Mouse (Mus musculus): ENCODE measurements around the gene Selenbp2. TPM values are rescaled to one million over a fixed set of nuclear protein-coding genes. Genes with fewer than 3 reads are reported as not detected.
"Not testable (repeated sequence)": the region's sequence is repeated elsewhere in the genome, so short reads cannot be mapped to it uniquely, and the experiment has no call there.

The Selenbp2 gene
- polyA plus RNA-seq, 1 experiment from 2014 or later: 0.20 TPM

DNA sequence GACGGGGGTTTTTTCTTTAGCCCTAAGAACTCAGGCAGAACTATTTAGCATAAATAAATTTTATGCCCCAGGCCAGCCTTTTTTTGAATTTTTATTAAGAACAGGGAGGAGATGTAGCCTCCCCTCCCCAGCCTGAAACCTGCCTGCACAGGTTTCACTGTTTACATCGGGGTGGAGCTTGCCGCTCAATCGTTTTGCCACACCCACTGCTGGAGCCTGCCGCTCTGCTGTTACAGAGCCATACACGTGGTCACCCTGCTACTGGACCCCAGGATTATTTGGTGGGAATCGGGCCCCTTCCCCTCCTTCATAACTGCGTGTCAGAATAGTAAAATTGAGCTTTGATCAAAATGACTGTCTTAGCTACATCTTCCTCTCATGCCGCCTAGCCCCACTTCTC lies 18.3 kb upstream of the Selenbp2 start:
- 80% methylated on average over 9 of the region's 9 CpGs for WGBS
- not testable (repeated sequence) for H3K4me1 ChIP-seq (replicated peaks)

DNA sequence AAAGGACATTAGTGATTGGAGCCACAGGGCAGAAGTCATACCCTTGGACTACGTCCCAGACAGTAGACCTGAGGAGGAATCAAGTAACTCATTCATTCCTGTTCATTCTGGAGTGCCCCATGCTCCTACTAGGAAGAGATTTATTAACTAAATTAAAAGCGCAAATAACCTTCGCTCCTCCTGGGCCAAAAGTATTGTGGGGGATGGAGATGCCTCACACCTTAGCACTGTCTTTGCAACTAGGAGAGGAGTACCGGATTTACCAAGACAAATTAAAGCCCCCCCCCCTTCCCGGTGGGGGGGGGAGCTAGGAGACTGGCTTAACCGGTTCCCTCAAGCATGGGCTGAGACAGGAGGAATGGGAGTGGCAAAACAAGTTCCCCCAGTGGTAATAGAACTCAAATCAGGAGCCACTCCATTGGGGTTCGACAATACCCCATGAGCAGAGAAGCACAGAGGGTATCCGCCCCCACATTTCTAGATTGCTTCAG lies 14.0 kb upstream of the Selenbp2 start:
- Histone ChIP-seq H3K9ac (replicated peaks) (no peak overlapping the region), H3K27me3 (no peaks in the 10 kb centered on the region), H3K4me3 (replicated peaks) (no peak overlapping the region), H3K4me1 (replicated peaks) (no peaks in the 10 kb centered on the region), H3K27ac (no peak overlapping the region), H3K4me2 (no peak overlapping the region), H3K36me3 (no peaks in the 10 kb centered on the region), H3K9me3 (no peaks in the 10 kb centered on the region)
- no peak for ATAC-seq (ENCODE audit: insufficient number of reproducible peaks, insufficient read depth, low FRiP score, low TSS enrichment, low read depth)
- WGBS: 71% methylated on average over 8 of the region's 8 CpGs

More for the DNA sequence above, 18.3 kb upstream of the Selenbp2 start:
- H3K27ac ChIP-seq; H3K36me3 ChIP-seq; H3K9ac ChIP-seq (replicated peaks); H3K4me3 ChIP-seq (replicated peaks); H3K4me2 ChIP-seq; H3K9me3 ChIP-seq; ATAC-seq (ENCODE audit: insufficient number of reproducible peaks, insufficient read depth, low FRiP score, low TSS enrichment, low read depth); H3K27me3 ChIP-seq: not testable (repeated sequence)

DNA sequence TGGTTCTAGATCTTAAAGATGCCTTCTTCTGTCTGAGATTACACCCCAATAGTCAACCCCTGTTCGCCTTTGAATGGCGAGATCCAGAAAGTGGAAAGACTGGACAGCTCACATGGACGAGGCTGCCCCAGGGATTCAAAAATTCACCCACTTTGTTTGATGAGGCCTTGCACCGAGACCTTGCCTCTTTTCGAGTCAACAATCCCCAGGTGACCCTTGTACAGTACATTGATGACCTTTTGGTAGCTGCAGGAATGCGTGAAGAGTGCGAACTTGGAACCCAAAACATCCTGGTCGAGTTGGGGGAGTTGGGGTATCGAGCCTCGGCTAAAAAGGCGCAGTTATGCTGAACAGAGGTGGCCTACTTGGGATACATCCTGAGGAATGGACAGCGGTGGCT lies 13.3 kb upstream of the Selenbp2 start:
- H3K27ac ChIP-seq; H3K27me3 ChIP-seq; H3K4me2 ChIP-seq; H3K36me3 ChIP-seq; H3K9me3 ChIP-seq; H3K9ac ChIP-seq (replicated peaks); H3K4me3 ChIP-seq (replicated peaks); ATAC-seq (ENCODE audit: insufficient number of reproducible peaks, insufficient read depth, low FRiP score, low TSS enrichment, low read depth); H3K4me1 ChIP-seq (replicated peaks): not testable (repeated sequence)
- WGBS: 91% methylated on average over 12 of the region's 12 CpGs

DNA sequence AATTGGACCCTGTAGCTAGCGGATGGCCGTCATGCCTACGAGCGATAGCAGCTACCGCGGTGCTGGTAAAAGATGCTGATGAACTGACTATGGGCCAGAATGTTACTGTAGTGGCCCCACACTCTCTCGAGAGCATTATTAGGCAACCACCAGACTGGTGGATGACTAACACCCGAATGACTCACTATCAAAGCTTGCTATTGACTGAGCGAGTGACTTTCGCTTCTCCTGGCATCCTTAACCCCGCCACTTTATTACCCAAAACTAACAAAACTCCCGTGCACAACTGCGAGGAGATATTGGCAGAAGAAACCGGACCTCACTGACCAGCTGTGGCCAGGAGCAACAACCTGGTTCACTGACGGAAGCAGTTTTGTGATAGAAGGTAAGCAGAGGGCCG lies 12.6 kb upstream of the Selenbp2 start:
- WGBS: 92% methylated on average over 16 of the region's 16 CpGs

DNA sequence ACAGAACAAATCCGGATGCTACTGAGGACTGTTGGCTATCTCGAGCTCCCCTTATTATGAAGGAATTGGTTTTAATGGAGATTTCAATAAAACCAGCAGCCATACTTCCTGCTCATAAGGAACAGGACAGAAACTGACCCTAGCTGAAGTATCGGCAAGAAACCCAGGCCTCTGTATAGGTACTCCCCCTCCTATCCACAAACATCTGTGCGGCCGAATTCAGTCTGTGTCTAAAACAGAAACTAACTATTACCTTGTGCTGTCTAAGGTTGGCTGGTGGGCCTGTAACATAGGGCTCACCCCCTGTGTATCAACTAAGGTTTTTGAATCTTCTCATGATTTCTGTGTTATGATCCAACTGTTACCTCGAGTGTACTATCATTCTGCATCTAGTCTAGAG lies 9.7 kb upstream of the Selenbp2 start:
- H3K4me3 ChIP-seq (replicated peaks): no peak overlapping the region
- no peak overlapping the region for H3K4me2 ChIP-seq
- H3K4me1 ChIP-seq (replicated peaks): no peaks in the 10 kb centered on the region
- no peaks in the 10 kb centered on the region for H3K36me3 ChIP-seq
- no peak overlapping the region for H3K27ac ChIP-seq
- H3K9ac ChIP-seq (replicated peaks): no peak overlapping the region
- no peak for ATAC-seq (ENCODE audit: insufficient number of reproducible peaks, insufficient read depth, low FRiP score, low TSS enrichment, low read depth)
- H3K27me3 ChIP-seq: no peaks in the 10 kb centered on the region
- 78% methylated on average over 6 of the region's 6 CpGs for WGBS
- no peaks in the 10 kb centered on the region for H3K9me3 ChIP-seq

More for the DNA sequence above, 12.6 kb upstream of the Selenbp2 start:
- no peaks in the 10 kb centered on the region for H3K4me1 ChIP-seq (replicated peaks)
- no peaks in the 10 kb centered on the region for H3K27me3 ChIP-seq
- H3K9me3 ChIP-seq: no peaks in the 10 kb centered on the region
- H3K4me3 ChIP-seq (replicated peaks): no peak overlapping the region
- H3K27ac ChIP-seq: no peak overlapping the region
- ATAC-seq (ENCODE audit: insufficient number of reproducible peaks, insufficient read depth, low FRiP score, low TSS enrichment, low read depth): no peak
- no peak overlapping the region for H3K4me2 ChIP-seq
- no peaks in the 10 kb centered on the region for H3K36me3 ChIP-seq
- no peak overlapping the region for H3K9ac ChIP-seq (replicated peaks)

DNA sequence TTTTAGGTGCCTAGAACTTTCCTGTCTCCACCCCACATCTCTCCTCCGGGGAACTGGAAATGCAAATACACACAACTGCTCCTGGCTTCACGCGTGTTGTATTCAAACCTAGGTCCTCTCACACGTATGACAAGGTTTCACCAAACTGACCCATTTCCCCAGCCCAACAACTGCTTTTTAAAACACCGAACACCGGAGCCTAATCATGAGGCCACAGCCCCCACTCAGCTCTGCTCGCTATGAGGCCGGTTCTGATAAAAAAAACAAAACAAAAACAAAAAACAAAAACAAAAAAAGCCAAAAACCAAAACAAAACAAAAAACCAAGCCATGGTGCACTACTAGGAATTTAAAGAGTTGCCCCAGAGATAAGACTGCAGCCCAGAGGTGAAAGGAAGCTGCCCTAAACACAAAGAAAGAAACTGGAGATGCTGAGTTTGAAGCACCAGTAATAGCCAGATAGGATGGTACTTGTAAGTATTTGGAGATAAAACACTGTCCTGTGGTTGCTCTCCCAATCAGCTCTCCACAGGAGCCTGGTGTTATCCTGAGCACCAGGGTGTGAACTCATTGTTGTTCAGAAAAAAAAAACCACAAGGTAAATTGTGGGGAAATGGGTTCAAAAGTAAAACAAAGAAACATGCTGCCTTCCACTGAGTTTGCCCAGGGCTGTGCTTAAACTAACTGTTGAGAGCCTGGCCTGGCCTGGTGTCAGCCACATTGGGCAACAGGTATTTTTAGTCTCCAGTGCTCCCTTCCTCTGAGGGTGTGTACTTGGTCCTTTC lies 7.2 kb upstream of the Selenbp2 start:
- not testable (repeated sequence) for H3K4me1 ChIP-seq (replicated peaks); H3K9me3 ChIP-seq; H3K27ac ChIP-seq; H3K4me3 ChIP-seq (replicated peaks); H3K27me3 ChIP-seq; H3K9ac ChIP-seq (replicated peaks); H3K4me2 ChIP-seq; H3K36me3 ChIP-seq; ATAC-seq (ENCODE audit: insufficient number of reproducible peaks, insufficient read depth, low FRiP score, low TSS enrichment, low read depth)
- 89% methylated on average over 8 of the region's 8 CpGs for WGBS

DNA sequence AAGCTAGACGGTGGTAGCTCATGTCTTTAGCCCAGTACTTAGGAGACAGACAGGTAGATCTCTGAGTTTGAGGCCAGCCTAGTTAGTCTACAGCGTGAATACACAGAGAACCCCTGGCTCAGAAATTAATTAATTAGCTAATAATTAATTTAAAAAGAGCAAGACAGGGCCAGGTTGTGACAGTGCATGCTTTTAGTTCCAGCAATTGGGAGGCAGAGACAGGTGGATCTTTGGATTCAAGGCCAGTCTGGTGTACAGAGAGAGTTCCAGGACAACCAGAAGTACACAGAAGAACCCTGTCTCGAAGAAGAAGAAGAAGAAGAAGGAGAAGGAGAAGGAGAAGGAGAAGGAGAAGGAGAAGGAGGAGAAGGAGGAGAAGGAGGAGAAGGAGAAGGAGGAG lies 4.7 kb upstream of the Selenbp2 start:
- H3K4me2 ChIP-seq; H3K27me3 ChIP-seq; H3K9ac ChIP-seq (replicated peaks); H3K4me3 ChIP-seq (replicated peaks); H3K27ac ChIP-seq; H3K36me3 ChIP-seq; H3K9me3 ChIP-seq; ATAC-seq (ENCODE audit: insufficient number of reproducible peaks, insufficient read depth, low FRiP score, low TSS enrichment, low read depth): not testable (repeated sequence)
- WGBS: 74% methylated on average over 3 of the region's 3 CpGs
- H3K4me1 ChIP-seq (replicated peaks): peaks cover 13% of the 10 kb centered on the region

DNA sequence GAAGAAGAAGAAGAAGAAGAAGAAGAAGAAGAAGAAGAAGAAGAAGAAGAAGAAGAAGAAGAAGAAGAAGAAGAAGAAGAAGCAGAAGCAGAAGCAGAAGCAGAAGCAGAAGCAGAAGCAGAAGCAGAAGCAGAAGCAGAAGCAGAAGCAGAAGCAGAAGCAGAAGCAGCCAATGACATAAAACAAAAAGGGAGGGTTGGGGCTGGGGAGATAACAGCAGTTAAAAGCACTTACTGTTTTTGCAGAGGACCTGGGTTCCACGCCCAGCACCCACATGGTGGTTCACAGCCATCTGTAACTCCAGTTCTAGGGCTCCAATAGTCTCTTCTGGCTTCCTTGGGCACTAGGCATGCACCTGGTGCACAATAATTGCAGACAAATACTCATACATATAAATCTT lies 4.2 kb upstream of the Selenbp2 start:
- not testable (repeated sequence) for H3K27me3 ChIP-seq; H3K4me2 ChIP-seq; H3K9ac ChIP-seq (replicated peaks); H3K27ac ChIP-seq; H3K9me3 ChIP-seq; H3K4me3 ChIP-seq (replicated peaks); ATAC-seq (ENCODE audit: insufficient number of reproducible peaks, insufficient read depth, low FRiP score, low TSS enrichment, low read depth); H3K36me3 ChIP-seq
- H3K4me1 ChIP-seq (replicated peaks): peaks cover 15% of the 10 kb centered on the region
- WGBS: 85% methylated on average over 1 of the region's 1 CpGs

DNA sequence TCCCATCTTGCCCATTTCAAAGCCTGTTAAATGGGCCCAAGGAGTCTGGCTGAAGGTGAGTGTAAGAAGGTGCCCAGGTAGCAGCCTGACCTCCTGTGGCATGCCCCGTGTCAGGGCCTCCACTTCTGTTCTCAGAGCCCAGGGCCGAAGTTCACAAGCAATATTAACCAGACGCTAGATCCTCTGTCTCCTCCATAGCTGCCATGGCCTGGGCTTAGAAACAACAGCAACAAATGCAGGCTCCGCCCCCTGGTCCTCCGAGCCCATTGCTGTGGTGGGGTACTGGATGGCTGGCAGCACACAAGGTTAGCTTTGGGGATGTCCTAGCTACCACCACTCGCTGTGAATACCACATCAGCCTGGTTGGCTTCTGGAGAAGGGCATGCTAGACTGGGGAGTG lies 3.2 kb upstream of the Selenbp2 start:
- peaks cover 15% of the 10 kb centered on the region for H3K4me1 ChIP-seq (replicated peaks)
- not testable (repeated sequence) for H3K4me3 ChIP-seq (replicated peaks); H3K27me3 ChIP-seq; ATAC-seq (ENCODE audit: insufficient number of reproducible peaks, insufficient read depth, low FRiP score, low TSS enrichment, low read depth); H3K9ac ChIP-seq (replicated peaks); H3K4me2 ChIP-seq; H3K27ac ChIP-seq; H3K9me3 ChIP-seq; H3K36me3 ChIP-seq
- WGBS: 56% methylated on average over 6 of the region's 6 CpGs

DNA sequence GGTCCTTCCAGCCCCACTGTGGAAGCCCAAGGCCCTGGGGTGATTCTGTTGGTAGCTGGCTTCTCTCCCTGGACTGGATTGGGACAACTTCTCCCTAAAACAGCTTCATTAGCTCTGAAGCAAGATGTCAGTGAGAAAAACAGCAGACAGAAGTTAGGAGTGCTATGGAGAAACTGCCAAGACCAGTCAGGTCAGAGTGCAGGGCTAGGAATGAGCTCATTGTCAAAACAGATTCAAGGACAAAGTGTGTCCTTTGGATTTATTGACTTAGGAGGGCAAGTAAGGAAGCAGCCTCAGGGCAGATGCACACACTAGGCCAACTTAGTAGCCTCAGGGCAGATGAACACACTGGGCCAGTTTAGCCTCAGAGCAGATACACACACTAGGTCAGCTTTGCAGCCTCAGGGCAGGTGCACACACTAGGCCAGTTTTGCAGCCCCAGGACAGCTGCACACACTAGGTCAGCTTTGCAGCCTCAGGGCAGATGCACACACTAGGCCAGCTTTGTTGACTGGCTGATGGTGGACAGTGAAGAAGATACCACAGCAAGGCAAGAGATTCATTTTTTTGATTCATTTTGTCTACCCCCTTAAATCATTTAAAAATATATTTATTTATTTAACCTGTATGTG lies 2.6 kb upstream of the Selenbp2 start:
- Histone ChIP-seq H3K9me3 (no peaks in the 10 kb centered on the region), H3K27ac (no peak overlapping the region), H3K4me3 (replicated peaks) (no peak overlapping the region), H3K9ac (replicated peaks) (no peak overlapping the region), H3K4me1 (replicated peaks) (peaks cover 15% of the 10 kb centered on the region), H3K27me3 (no peaks in the 10 kb centered on the region), H3K36me3 (no peaks in the 10 kb centered on the region), H3K4me2 (no peak overlapping the region)
- no peak for ATAC-seq (ENCODE audit: insufficient number of reproducible peaks, insufficient read depth, low FRiP score, low TSS enrichment, low read depth)

DNA sequence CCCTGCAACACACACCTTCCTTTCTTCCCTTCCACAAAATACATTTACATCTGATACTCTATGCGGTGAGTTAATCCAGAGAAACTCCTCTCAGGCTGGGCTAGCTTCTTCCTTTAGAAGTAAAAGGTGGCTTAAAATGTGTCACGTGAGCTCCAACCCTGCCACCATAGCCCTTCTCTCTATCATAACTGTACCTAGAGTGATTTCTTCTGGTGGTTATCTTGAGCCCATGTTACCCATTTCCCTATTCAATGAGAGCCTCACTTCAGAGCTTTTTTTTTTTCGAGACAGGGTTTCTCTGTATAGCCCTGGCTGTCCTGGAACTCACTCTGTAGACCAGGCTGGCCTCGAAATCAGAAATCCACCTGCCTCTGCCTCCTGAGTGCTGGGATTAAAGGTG lies 1.7 kb upstream of the Selenbp2 start:
- H3K9ac ChIP-seq (replicated peaks); H3K4me2 ChIP-seq; ATAC-seq (ENCODE audit: insufficient number of reproducible peaks, insufficient read depth, low FRiP score, low TSS enrichment, low read depth); H3K27ac ChIP-seq; H3K9me3 ChIP-seq; H3K27me3 ChIP-seq; H3K4me3 ChIP-seq (replicated peaks); H3K36me3 ChIP-seq: not testable (repeated sequence)
- H3K4me1 ChIP-seq (replicated peaks): peaks cover 15% of the 10 kb centered on the region
- 83% methylated on average over 4 of the region's 4 CpGs for WGBS

DNA sequence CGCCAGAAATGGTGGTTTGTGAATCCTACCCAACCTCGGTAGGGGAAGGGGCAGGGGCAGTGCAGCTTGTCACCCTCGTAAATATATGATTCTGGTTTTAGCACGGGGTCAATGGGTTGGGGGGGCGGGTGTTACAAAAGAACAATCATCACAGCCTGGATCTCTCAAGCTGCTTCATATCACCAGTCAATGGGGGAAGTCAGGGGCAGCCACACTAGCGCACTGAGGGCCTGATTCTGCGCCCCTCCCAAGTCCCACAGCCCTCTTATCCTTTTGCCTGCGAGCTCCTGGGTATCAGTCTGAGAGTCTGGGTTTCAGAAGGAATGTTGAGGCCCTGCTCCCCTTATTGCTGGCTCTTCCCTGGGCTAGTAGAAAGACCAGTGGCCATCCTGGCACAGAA lies 518 bp downstream of the Selenbp2 start:
- H3K27me3 ChIP-seq: not testable (repeated sequence)
- WGBS: 52% methylated on average over 6 of the region's 8 CpGs
- peaks cover 15% of the 10 kb centered on the region for H3K4me1 ChIP-seq (replicated peaks)

More for the DNA sequence above, 518 bp downstream of the Selenbp2 start:
- H3K4me2 ChIP-seq; H3K27ac ChIP-seq; H3K36me3 ChIP-seq; H3K9ac ChIP-seq (replicated peaks); H3K4me3 ChIP-seq (replicated peaks); ATAC-seq (ENCODE audit: insufficient number of reproducible peaks, insufficient read depth, low FRiP score, low TSS enrichment, low read depth); H3K9me3 ChIP-seq: not testable (repeated sequence)
